Mouse (Mus musculus) hindbrain, embryonic 10.5 days (tissue): ENCODE results near the gene Dnhd1. TPM values are rescaled to one million over a fixed set of nuclear protein-coding genes. Genes with fewer than 3 reads are reported as not detected.
"Not testable (repeated sequence)": the region's sequence is repeated elsewhere in the genome, so short reads cannot be mapped to it uniquely, and the experiment has no call there.

Source experiments
- DNase-seq: peaks from one replicate; pipeline ENCODE4 v3.0.0-alpha.2; 2017; ENCODE audit warnings: low spot score
- H3K27ac ChIP-seq: fragments of 300-500 bp; sonication (generic); 2 replicates; pipeline ENCODE4 v1.5.1; 2016; ENCODE audit warnings: mild to moderate bottlenecking, moderate library complexity
- H3K27me3 ChIP-seq: fragments of 300-500 bp; sonication (generic); 2 replicates; pipeline ENCODE4 v1.6.1; 2016; ENCODE audit warnings: mild to moderate bottlenecking; ENCODE audit not compliant: poor library complexity, insufficient read depth, severe bottlenecking
- H3K36me3 ChIP-seq: fragments of 300-500 bp; sonication (generic); 2 replicates; pipeline ENCODE4 v1.6.1; 2016; ENCODE audit warnings: mild to moderate bottlenecking, moderate library complexity
- H3K4me1 ChIP-seq: fragments of 300-500 bp; sonication (generic); replicated peaks from 2 replicates; pipeline ENCODE4 v1.6.1; 2016; ENCODE audit warnings: mild to moderate bottlenecking
- H3K4me3 ChIP-seq: fragments of 300-500 bp; sonication (generic); 2 replicates; pipeline ENCODE4 v1.5.1; 2016; ENCODE audit warnings: mild to moderate bottlenecking, moderate library complexity
- H3K9me3 ChIP-seq: fragments of 300-500 bp; sonication (generic); 2 replicates; pipeline ENCODE4 v1.6.1; 2016; ENCODE audit warnings: mild to moderate bottlenecking, moderate library complexity
- WGBS: fragments of 180-500 bp; shearing (Covaris S2); methylation state at CpG from one replicate; pipeline ENCODE4 v1.1.7; 2016; 5-methylcytosine and 5-hydroxymethylcytosine counted together
- polyA plus RNA-seq: library from polyadenylated mRNA; unstranded; fragments of >200 nt; fragmentation: Nextera tagmentation; extraction: Ambion mirVana; gene quantifications from 2 replicates; pipeline ENCODE4 v1.2.1, GENCODE M21; 2016

Dnhd1 gene
- polyA plus RNA-seq, 1 experiment from 2014 or later = 0.51 TPM

- peak overlapping the region; percentile 96 for H3K27ac ChIP-seq
Observed at GRCm38 (mm10) chr7:105735464-105735863, 84.8 kb downstream of the Dnhd1 start.

GRCm38 (mm10) chr7:105736264-105736901, 85.8 kb downstream of the Dnhd1 start, which contains the start of gene Ilk:
TSS of gene Ilk (plus strand) at chr7:105736592.
- WGBS = under 1% methylated on average over 62 of the region's 62 CpGs
- peak within 1 kb of the TSS; percentile 96 for H3K27ac ChIP-seq
- DNase-seq = peak; percentile 90
- H3K9me3 ChIP-seq = no peaks in the 10 kb centered on the region
- H3K36me3 ChIP-seq = peaks cover 54% of the 10 kb centered on the region
- H3K4me1 ChIP-seq = peaks cover 42% of the 10 kb centered on the region
- peak within 1 kb of the TSS; percentile 89 for H3K4me3 ChIP-seq
- H3K27me3 ChIP-seq = no peaks in the 10 kb centered on the region

More at GRCm38 (mm10) chr7:105735464-105735863, 84.8 kb downstream of the Dnhd1 start:
- DNase-seq, H3K27me3 ChIP-seq, H3K9me3 ChIP-seq: not testable (repeated sequence)
- Histone ChIP-seq H3K4me1 (peaks cover 42% of the 10 kb centered on the region), H3K36me3 (peaks cover 54% of the 10 kb centered on the region), H3K4me3 (peak overlapping the region; percentile 89)
- WGBS = 62% methylated on average over 4 of the region's 4 CpGs

GRCm38 (mm10) chr7:105736911-105737521, 86.4 kb downstream of the Dnhd1 start, which contains the start of gene Rrp8:
TSS of gene Rrp8 (minus strand) at chr7:105737385.
- no peak for DNase-seq
- Histone ChIP-seq H3K4me3 (peak within 1 kb of the TSS; percentile 89), H3K36me3 (peaks cover 54% of the 10 kb centered on the region), H3K27ac (peak within 1 kb of the TSS; percentile 96), H3K9me3 (no peaks in the 10 kb centered on the region), H3K27me3 (no peaks in the 10 kb centered on the region), H3K4me1 (peaks cover 42% of the 10 kb centered on the region)
- under 1% methylated on average over 30 of the region's 30 CpGs for WGBS

- WGBS = 35% methylated on average over 3 of the region's 3 CpGs
- Histone ChIP-seq H3K9me3 (no peaks in the 10 kb centered on the region), H3K36me3 (peaks cover 54% of the 10 kb centered on the region), H3K4me3 (peak overlapping the region; percentile 89), H3K27ac (peak overlapping the region; percentile 96; the same call in 1 of the 2 replicates), H3K4me1 (peaks cover 42% of the 10 kb centered on the region), H3K27me3 (no peaks in the 10 kb centered on the region)
- DNase-seq = no peak
Observed at GRCm38 (mm10) chr7:105737648-105738047, 87.0 kb downstream of the Dnhd1 start.

- peaks cover 52% of the 10 kb centered on the region for H3K36me3 ChIP-seq
- WGBS = 84% methylated on average over 2 of the region's 2 CpGs
- H3K4me3 ChIP-seq = peak overlapping the region; percentile 89; the same call in 1 of the 2 replicates
- DNase-seq = no peak
- H3K9me3 ChIP-seq = no peaks in the 10 kb centered on the region
- no peaks in the 10 kb centered on the region for H3K27me3 ChIP-seq
- H3K4me1 ChIP-seq = peaks cover 47% of the 10 kb centered on the region
- no peak overlapping the region for H3K27ac ChIP-seq
Observed at GRCm38 (mm10) chr7:105738286-105738685, 87.7 kb downstream of the Dnhd1 start.

GRCm38 (mm10) chr7:105738948-105739347, 88.3 kb downstream of the Dnhd1 start:
- Histone ChIP-seq H3K9me3 (no peaks in the 10 kb centered on the region), H3K27ac (peak overlapping the region; percentile 70), H3K4me3 (peak overlapping the region; percentile 26; the same call in 1 of the 2 replicates), H3K27me3 (no peaks in the 10 kb centered on the region), H3K36me3 (peaks cover 46% of the 10 kb centered on the region), H3K4me1 (peaks cover 53% of the 10 kb centered on the region)
- DNase-seq = peak; percentile 51
- WGBS = 29% methylated on average over 3 of the region's 3 CpGs

GRCm38 (mm10) chr7:105740089-105740795, 89.6 kb downstream of the Dnhd1 start:
- Histone ChIP-seq H3K4me3 (no peak overlapping the region), H3K4me1 (peaks cover 57% of the 10 kb centered on the region), H3K9me3 (no peaks in the 10 kb centered on the region), H3K36me3 (peaks cover 37% of the 10 kb centered on the region), H3K27me3 (no peaks in the 10 kb centered on the region), H3K27ac (no peak overlapping the region)
- DNase-seq = no peak
- 89% methylated on average over 13 of the region's 13 CpGs for WGBS

GRCm38 (mm10) chr7:105740851-105741250, 90.2 kb downstream of the Dnhd1 start:
- peaks cover 37% of the 10 kb centered on the region for H3K36me3 ChIP-seq
- H3K4me3 ChIP-seq = no peak overlapping the region
- H3K9me3 ChIP-seq = no peaks in the 10 kb centered on the region
- H3K27ac ChIP-seq = no peak overlapping the region
- H3K4me1 ChIP-seq = peaks cover 51% of the 10 kb centered on the region
- H3K27me3 ChIP-seq = no peaks in the 10 kb centered on the region
- no peak for DNase-seq
- WGBS = 93% methylated on average over 6 of the region's 6 CpGs

GRCm38 (mm10) chr7:105741978-105742377, 91.4 kb downstream of the Dnhd1 start:
- Histone ChIP-seq H3K4me1 (peaks cover 49% of the 10 kb centered on the region), H3K9me3 (no peaks in the 10 kb centered on the region), H3K36me3 (peaks cover 46% of the 10 kb centered on the region), H3K27ac (no peak overlapping the region), H3K27me3 (no peaks in the 10 kb centered on the region), H3K4me3 (no peak overlapping the region)
- no peak for DNase-seq
- WGBS = 93% methylated on average over 9 of the region's 9 CpGs

GRCm38 (mm10) chr7:105742539-105743215, 92.0 kb downstream of the Dnhd1 start:
- H3K27ac ChIP-seq, DNase-seq, H3K9me3 ChIP-seq, H3K27me3 ChIP-seq: not testable (repeated sequence)
- Histone ChIP-seq H3K36me3 (peaks cover 52% of the 10 kb centered on the region), H3K4me3 (peak overlapping the region; percentile 97; the same call in 1 of the 2 replicates), H3K4me1 (peaks cover 43% of the 10 kb centered on the region)
- WGBS = 82% methylated on average over 7 of the region's 7 CpGs

GRCm38 (mm10) chr7:105743246-105743925, 92.8 kb downstream of the Dnhd1 start:
- Histone ChIP-seq H3K4me1 (peaks cover 36% of the 10 kb centered on the region), H3K4me3 (peak overlapping the region; percentile 97), H3K36me3 (peaks cover 59% of the 10 kb centered on the region), H3K27ac (peak overlapping the region; percentile 95)
- not testable (repeated sequence) for H3K27me3 ChIP-seq, H3K9me3 ChIP-seq, DNase-seq
- WGBS = 39% methylated on average over 20 of the region's 20 CpGs
